Mouse (Mus musculus) spleen, postnatal 10 days (tissue): ENCODE measurements around the gene Mbd5.

Source experiments
- DNase-seq, 2 experiments: peaks; one replicate each; pipeline ENCODE4 v3.0.0; 2021 to 2022; ENCODE audit warnings: low spot score in 2 of 2

The Mbd5 gene

DNA sequence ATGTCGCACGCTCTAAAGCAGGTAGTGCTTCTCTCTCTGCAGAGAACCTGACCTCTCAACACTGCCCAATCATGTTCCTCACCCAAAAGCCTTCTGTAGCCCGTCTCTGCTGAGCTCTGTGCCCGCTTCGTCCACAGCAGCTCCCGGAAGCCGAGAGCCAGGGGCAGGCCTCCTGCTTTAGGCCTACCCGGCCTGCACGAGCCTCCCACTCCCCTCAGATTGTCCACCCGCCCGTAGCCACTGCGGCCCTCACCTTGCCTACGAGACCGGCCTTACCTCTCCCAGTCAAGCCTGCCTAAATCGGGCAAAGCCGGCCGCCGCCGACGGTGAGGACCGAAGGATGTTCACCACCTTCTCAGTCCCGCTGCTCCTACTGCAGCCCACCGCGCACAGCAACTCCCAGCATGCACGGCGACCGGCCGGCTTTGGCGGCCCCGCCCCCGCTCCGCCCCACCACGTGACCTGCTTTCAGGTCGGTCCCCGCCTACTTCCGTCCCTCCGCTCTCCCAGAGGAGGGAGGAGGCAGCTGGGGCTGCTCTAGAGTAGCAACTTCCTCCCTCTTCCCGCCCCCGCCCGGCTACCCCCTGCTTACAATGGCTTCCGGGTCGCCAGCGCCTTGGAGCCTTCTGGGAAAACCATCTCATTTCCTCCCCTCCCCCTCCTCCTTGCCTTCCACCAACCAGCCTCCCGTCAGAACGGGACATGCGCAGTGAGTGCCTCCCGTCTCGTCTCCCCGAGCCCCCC, at the start of gene Mbd5:
TSS of gene Mbd5 (plus strand) at position 668 of the 744 bp plus-strand sequence.
- peak; percentile 98 to 100 for DNase-seq

DNA sequence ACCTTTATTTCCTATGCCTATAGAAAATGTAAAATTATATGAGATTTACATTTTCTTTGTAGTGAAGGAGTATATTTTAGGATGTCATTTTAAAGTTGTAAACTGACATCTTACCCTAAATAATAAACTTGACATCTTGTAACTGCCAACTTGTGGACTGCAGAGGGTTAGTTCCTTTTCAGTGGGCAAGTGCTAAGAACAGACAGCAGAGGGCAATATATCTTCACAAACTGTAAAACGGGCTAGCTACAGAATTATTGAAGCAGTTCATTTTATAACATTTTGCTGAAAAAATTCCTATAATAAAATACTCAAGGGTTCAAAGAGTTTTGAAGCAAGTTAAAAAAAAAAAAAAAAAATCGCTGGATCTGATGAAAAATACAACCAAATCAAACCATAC, 40.4 kb upstream of the Mbd5 start:
- no peak for DNase-seq

DNA sequence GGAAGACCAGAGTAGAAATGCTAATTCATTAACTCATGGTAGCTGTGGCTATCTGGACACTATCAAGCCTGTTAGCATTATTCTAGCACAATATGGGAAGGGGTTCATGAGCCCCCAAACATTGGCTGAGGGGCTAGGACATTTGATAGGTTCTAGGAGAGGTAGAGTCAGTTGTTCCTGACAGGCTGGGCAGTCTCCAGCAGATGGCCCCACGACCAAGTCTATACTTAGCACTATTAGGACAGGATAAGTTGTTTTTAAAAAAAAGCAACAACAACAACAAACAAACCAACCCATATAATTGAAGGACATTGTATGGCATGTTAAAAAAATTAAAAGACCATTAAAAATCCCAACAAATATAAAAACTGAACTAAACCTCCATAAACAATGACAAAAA, 35.1 kb upstream of the Mbd5 start:
- no peak for DNase-seq

DNA sequence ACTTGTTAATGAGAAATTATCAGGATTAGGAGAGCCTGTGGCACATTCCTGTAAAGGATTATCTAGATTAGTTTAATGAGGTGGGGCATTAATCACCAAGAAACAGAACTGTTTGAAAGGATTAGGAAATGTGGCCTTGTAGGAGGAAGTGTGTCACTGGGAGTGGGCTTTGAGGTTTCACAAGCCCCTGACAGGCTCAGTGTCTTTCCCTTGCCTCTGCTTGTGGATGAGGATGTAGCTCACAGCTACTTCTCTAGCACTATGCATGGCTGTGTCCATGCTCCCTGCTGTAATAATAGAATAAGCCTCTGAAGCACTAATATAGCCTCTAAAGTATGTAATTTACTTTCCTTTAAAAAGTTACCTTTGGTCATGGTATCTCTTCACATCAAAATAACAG, 33.5 kb upstream of the Mbd5 start:
- no peak for DNase-seq

DNA sequence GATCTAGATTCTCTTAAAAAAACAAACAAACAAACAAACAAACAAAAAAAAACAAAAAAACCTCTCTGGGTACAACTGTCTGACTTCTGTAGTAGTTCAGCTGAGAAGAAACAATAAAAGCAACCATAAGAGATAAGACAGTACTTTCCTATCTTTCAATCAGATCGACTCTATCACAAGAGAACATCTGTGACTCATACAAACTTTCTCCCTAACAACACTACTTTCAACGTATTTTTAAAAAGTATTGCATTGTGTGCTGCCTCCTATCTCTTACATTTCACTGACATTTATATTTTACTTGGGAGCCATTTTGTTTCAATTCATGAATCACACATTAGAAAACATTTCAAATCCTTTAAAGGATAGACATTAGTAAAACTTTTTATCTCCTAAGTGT, 14.2 kb upstream of the Mbd5 start:
- no peak for DNase-seq

DNA sequence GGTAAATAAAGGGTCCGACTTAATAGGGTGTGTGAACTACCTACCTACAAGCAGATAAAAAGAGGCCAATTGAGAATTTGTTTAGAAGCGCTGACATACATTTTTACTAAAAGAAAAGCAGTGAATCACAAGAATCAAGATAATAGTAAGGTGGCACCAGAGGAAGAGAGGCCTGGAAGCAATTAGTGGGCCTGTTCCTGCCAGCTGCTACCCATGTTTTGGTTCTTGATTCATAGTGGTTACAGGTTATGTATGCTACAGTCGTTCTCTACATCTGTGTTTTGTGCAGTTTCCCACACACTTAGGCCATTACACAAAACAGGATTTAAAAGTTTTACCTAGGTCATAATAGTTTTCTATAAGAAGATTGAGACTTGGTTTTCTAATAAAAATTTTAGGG, 1.5 kb upstream of the Mbd5 start:
- DNase-seq = no peak

DNA sequence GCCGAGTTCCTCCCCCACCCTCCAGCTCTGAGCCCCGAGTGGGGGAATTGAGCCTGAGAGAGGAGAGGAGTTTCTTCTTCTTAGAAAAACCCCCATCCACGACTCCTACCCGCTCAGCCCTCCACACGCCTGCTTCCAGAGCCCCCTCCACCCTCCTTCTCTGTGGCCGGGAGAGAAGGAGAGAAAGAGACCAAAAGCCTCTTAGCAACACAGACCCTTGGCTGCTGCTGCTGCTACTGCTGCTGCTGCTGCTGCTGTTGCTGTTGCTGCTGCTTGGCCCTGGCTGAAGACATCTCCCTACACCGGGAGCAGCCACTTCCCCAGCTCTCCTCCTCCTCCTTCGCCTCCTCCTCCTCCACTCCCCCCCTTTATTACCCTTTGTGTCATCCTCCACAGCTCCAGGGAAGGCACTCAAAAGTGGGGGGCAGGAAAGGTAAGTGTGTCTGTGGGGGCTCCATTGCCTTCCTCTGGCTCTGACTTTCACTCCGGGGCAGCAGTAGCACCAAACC, 489 bp downstream of the Mbd5 start:
- peak; percentile 53 to 61 for DNase-seq

DNA sequence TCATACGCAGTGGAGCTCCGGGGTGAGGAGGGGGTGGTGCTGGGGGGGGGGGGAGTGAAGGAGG, 776 bp downstream of the Mbd5 start, which contains the start of gene Orc4:
TSS of gene Orc4 (minus strand) at position 26 of the 64 bp plus-strand sequence.
- no peak for DNase-seq

DNA sequence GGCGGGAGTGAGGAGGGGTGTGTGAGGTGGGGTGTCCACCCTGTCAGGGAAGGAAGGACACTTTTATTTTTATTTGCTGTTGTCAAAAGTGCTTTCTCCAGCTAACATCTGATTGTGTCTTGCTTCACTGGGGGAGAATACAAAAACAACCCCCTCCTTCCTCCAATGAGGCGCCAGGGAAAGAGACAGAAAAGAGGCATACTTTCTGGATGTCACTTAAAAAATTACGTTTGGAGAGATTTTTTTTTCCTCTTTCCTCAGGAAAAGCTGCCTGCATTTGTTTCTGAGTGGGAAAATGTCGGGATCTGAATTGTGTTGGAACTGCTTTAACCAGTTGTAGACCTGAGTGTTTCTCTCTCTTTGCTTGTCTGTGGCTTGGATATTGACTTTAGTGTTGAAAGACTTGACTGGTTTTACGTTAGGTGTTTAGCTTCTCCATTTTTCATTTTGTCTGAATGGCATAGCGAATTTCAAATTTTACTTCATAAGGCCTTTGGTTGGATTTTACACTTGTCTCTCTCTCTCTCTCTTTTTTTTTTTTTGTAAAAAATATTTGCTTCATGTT, 1.1 kb downstream of the Mbd5 start:
- no peak for DNase-seq

DNA sequence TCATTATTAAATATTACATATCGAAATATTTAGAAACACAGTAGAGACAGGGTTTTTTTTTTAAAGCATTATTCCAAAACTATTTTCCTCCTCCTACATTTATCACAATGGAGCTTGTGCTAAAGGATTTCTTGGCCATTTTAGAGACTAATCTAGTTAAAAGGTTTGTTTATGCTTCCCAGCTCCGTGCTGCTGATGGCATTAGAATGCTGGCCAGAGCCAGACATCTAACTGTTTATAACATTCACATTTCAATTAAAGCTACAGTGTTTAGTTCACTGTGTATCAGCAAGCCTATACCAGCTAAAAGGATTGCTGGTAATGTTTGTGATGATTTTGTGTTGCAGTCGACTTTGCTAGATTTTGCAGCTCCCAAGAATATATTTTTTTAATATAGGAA, 7.3 kb downstream of the Mbd5 start:
- no peak for DNase-seq

DNA sequence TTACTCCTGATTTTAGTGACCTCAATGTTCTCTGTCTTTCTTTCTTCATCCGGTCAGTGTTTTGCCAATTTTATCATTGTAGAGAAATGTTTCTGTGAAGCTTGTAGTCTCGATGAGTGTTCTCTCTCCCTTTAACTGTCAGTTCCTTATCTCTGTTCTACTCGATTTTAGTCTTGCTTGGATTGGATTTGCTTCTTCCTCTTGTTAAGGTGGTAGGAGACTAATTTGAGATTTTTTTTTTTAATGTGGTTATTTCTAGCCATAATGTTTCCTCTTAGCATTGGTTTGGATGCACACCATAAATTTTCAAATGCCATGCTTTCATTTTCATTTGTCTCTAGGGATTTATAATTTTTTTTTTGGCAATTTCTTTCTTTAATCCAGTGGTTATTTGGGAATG, 29.6 kb downstream of the Mbd5 start:
- no peak for DNase-seq

DNA sequence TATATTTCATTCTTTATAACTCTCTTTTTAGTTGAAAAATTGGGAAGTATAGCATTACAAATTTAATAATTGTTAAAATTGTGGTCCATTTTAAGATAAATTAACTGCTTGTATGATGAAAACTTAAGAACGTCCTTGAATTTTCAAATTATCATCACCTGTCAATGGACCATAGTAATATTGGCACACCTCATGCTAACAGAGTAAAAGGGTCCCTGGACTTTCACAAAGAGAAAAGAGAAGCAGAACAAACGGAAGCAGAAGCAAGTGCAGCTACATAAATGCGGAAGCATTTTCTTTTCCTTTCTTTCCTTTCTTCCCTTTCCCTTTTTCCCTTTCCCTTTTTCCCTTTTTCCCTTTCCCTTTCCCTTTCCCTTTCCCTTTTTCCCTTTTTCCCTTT, 41.0 kb downstream of the Mbd5 start:
- DNase-seq = no peak

DNA sequence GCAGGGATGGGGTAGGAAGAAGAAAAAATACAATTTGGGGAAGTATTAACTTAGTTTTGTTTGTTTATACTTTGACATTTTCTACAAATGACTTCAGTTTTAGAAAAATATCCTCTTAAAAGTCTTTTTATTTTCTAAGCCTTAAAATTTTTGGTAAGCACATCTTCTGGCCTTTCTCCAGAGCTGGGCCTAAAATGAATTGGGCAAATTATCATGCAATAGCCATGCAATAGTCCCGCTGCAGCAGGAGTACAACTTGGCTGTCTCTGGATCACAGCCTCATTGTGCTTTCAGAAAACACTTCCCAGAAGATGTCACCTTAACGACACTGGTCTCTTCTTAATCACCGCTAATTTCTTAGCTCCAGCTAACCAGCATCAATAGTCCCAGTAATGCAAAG, 91.2 kb downstream of the Mbd5 start:
- DNase-seq = no peak

DNA sequence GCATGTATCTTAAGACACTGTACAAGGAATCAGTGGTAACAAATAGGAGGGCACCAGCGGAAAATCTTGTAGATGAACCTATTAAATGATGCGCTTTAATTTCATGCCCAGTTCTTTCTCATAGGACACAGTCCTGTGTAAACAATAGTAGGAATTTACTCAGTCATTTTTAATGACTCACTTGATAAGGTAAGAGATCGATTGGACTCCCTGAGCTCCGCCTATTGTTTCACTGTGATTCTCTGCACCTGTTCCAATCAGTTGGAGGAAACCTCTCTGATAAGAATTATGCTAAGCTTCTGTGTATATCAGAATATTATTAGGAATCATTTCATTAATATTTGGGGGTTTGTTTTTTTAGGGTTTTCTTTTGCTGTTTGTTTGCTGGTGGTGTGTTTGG, 100.7 kb downstream of the Mbd5 start:
- no peak for DNase-seq

DNA sequence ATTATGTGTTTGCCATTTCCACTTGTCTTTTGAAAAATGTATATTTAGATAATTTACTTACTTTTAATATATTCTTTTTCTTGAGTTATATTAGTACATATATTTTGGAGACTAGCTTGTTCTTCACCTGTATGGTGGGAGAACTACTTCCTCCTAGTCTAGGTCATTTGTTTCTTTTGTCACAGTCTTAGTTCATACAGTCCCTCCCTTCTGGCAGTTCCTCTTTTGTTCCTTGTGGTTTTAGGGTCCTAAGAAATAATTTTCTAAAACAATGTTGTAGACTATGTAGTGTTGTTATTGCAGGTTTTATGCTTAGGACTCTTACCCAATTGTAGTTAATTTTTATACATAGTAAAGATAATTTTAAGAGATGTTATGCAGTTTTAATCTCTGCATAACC, 118.6 kb downstream of the Mbd5 start:
- no peak for DNase-seq

DNA sequence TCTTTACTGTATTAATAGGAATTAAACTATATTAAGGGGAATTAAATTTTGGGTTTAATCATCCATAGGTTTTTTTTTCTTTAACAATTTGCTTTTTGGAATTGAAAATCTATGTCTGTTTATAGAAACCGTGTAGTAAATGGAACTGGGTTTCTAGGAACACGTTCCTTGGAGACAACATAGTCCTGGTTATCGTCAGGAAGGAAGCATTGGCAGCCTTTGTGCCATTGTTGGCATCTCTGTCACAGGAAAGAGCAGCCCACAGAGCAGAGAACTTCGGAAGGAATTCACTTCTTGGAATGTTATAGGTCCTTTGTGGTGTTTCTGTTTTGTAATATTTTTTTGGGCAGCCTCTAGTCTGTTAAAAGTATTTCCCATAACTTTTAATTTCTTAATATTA, 135.7 kb downstream of the Mbd5 start:
- no peak for DNase-seq

DNA sequence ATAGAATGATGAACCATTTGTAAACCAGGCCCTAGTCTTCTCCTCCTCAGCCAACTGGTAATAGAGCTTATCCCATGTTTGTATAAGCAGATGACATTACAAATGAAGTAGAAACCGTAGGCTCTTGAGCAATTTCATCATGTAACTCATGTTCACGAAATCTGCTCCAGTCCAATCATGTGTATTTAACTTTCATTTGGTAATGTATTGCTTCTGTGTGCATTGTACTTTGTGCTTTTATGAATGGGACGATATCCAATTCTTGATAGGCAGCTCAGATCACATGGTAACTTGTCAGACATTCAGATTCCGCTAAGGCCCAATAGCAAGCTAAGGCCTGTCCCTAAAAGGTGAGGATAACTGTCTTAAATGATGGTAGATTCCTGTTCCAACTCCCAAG, 141.5 kb downstream of the Mbd5 start:
- DNase-seq = no peak

DNA sequence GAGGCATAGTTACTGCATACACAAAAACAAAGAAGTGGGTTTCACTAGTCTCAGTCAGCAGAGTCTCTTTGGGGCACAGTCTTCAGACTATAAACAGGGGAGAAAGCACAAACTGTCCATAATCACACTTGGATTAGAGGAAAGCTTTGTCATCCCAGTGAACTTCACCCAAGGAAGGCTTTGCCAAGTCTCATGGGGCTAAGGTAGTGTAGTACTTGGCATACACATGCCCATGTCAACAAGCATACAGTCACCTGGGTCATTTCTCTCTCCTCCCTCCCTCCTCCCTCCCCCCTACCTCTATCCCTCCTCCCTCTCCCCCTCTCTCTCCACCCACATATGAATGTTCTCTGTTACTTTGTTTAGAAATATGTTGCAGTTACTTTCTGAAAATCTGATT, 147.5 kb downstream of the Mbd5 start:
- DNase-seq = no peak

DNA sequence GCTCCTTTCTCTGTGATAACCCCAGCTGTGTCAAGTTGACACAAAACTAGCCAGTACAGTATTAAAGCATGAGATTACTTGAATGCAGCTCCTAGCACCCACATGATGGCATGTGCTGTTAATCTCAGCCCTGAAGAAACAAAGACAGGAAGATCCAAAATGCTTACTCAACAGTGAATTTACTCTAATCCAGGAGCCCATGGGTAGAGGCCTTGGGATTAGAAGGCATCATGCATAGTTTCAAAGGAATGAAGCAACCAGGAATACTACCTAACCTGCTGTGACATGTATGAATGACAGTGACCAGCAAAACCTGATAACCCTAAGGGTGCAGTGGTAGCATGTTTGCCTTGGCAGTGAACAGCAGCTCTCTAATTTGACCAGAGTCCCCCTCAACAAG, 159.6 kb downstream of the Mbd5 start:
- DNase-seq = no peak

DNA sequence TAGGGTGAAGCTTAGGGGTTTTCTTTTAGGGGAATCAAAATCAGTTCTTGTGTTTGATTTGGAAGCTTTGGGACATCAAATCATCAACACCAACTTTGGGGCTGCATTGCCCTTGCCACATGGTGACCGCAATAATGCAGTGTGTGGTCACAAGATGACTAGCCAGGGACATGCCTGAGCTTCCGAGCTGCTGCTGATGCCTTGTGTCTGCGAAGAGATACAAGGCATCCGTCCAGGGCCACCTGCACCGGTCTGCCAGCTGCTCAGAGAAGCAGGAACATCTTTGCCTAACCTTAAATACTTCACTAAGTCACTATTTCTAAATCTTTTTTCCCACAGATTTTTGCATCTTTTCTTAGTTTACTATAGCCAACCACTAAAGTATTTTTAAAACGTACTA, 170.6 kb downstream of the Mbd5 start:
- no peak for DNase-seq

DNA sequence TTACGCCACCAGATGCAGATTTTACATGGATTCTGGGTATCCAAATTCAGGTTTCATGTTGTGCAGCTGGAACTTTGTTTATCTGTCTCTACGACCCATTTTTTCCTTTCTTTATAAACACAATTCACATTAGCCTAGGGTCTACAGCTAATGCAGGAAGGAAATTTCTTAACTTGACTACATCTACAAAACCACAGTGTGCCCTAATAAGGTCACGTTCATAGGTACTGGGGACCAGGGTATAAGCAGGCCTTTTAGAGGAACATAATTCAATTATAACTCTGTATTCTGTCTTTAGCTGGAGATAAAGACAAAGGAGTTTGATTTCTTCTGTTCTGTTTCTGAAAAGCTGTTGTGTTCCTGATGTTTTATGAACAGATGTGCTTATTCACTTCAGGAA, 172.3 kb downstream of the Mbd5 start:
- DNase-seq = no peak

DNA sequence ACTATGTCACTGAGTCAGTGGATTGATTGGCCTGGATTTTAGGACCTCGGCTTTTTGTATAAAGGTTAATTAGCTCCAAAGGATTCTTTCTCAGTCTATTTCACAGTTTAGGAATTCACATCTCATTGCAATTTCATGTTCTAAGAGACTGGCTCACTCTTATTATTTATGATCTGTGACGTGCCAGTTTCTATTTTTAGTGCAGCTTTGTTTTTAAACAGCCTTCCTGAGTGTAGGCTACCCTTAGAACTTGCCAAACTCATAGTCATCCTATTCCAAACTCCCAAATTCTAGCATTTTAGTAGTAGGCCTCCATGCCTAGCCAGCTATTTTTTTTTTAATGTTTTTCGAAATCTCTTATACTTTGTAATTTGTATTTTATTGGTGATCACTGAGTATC, 192.9 kb downstream of the Mbd5 start:
- DNase-seq = no peak

DNA sequence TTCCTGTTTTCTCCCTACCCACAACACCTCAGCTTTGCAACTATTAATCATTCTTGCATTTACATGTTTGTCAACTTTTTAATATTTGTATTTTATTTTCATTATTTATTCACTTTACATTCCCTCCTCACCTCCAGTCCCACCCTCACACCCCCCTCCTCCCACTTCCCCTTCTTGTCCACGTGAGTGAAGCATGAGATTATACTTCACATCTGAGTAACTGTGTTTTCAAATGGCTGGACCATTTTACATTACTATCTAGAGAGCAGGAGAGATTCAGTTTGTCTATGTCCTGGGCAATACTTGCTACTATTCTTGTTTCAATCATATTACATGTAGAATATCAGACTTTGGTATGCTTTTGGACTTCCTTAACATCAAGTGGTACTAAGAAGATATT, 204.3 kb downstream of the Mbd5 start:
- DNase-seq = no peak

DNA sequence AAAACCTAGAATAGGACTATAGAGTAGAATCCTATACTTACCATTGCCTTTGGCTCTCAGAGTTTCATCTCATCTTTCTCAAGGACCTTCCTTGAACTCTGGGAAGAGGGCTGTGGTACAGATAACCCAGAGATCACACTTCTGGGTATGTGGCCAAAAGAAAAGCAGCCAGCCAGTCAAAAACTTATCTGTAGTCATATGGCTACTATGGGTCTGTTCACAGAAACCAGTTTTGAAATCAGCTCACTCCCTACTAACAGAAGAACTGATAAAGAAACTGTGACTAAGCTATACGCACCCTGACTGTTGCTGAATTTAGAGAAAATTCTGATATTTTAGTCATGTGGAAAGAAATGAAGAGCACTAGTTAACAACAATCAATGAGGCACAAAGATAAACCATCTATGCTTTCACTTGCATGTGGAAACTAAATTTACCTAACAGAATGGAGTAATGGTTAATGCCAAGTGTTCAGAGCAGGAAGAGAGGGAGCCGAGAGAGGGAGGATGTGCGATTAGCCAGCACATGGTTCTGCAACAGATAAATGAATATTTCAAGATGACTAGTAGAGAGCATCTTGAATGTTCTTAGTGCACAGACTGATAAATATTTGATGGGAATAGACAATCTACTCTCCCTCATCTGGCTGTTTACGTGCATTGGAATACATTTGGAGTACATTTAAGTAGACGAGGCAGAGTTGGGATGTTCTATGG, 211.1 kb downstream of the Mbd5 start:
- no peak for DNase-seq
